Mouse (Mus musculus): Measurements from ENCODE around the gene Alyref2. TPM values are rescaled to one million over a fixed set of nuclear protein-coding genes. Genes with fewer than 3 reads are reported as not detected.

Alyref2 gene
- polyA plus RNA-seq, 2 experiments from 2014 or later = 10.5 to 11.7 TPM

DNA sequence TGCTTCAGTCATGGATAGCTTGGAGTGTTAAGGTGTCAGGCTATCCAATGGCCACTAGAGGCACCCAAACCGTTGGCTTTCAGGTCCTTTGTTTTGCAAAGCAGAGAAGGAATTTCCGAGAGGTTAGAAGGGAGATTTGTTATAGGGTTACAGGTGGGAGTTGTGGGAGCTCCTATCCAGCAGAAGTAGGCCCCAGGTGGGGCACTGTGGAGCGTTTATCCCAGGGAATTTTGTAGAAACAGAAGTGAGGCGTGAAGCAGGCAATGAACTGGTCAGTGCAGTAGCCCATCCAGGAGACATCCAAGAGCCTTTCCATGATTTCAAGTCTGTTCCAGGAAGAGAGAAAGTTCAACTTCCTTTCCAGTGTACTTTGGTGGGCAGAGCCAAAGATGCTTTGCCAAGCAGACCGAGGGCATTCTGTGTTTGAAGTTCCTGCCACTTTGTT is 1.6 kb upstream of the Alyref2 start:
- ATAC-seq = no peak

GRCm38 (mm10) chr1:171502388-171503249 is 659 bp upstream of the Alyref2 start:
- peak; percentile 63 for ATAC-seq

GRCm38 (mm10) chr1:171503592-171504291 is 464 bp downstream of the Alyref2 start:
- peak; percentile 59 for ATAC-seq

DNA sequence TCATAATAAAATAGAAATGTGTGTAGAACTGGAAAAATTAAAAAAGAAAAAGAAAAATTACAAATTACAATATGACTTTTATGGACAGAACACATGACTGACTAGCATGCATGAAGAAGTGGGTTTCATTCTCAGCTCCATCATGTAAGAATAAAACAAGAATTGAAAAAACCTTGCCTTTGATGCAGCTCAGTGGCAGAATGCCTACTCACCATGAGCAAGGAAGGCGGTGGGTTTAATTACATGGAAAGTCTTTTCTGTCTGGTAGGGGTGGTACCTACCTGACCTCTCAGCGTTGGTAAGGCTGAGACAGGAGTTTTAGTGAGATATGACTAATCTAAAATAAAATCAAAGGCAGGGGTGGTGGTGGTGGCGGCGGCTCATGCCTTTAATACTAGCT is 1.3 kb downstream of the Alyref2 start:
- no peak for ATAC-seq

GRCm38 (mm10) chr1:171513234-171513633 is 10.0 kb downstream of the Alyref2 start:
- no peak for ATAC-seq

- ATAC-seq = no peak
Measured at GRCm38 (mm10) chr1:171513760-171514159, 10.5 kb downstream of the Alyref2 start.

- ATAC-seq = no peak
Measured at GRCm38 (mm10) chr1:171515039-171515438, 11.8 kb downstream of the Alyref2 start.

GRCm38 (mm10) chr1:171515557-171515956 is 12.3 kb downstream of the Alyref2 start:
- no peak for ATAC-seq

DNA sequence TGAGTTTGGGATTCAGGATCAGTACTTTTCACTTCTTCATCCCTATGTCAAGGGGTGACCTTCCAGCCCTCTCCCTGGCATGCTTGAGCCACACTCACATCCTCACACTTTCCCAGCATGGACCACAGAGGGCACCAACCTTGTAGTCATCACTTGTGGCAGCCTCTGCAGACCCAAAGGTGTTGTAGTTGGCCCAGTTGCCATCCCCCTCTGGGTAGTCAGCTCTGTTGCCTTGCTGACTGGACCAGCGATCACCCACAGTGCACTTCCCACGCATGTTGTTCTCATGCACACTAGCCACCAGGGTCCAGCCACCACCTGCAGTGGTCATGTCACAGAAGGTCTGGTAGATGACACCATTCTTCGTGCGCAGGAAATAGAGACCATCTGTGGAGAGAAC is 28.1 kb downstream of the Alyref2 start:
- no peak for ATAC-seq

GRCm38 (mm10) chr1:171532830-171533229 is 29.6 kb downstream of the Alyref2 start:
- no peak for ATAC-seq

DNA sequence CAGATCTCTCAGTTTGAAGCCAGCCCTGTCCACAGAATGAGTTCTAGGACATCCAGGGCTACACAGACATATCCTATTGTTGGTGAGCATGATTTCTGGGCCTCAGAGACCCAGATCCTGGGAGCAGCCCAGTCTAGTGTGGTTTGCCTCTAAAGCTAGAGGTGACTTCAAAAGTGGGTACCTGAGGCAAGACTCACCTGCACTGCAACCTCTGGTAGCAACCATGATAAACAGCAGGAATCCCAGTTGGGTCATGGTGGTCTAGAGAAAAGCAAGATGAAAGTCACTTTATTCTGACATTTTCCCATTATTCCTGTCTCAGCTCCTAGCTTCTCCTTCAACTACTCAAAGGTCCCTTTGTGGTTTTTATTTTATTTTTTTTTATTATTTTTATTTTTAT is 31.3 kb downstream of the Alyref2 start:
- no peak for ATAC-seq

GRCm38 (mm10) chr1:171535194-171535593 is 31.9 kb downstream of the Alyref2 start, which contains the start of gene Itln1:
Gene Itln1 (minus strand): TSS chr1:171535294.
- ATAC-seq = no peak

GRCm38 (mm10) chr1:171540694-171541093 is 37.4 kb downstream of the Alyref2 start:
- ATAC-seq = no peak

DNA sequence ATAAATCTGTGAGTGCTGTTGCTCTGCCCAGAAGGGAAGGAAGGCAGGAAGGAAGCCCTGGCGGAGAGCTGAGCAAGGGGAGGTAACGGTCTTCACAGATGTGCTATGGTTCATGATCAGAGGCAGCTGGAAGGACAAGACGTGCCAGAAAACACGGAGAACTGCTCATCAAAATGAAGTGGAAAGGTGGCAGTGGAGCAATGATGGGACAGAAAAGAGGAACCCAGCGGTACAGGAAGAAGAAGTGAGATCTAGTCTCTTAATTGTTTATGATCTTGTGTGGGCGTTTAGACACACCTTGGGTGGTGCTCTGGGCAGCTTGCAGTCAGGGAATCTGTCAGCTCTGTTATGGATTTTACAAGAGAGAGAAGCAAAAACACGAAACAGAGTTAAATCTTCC is 48.0 kb downstream of the Alyref2 start:
- no peak for ATAC-seq

DNA sequence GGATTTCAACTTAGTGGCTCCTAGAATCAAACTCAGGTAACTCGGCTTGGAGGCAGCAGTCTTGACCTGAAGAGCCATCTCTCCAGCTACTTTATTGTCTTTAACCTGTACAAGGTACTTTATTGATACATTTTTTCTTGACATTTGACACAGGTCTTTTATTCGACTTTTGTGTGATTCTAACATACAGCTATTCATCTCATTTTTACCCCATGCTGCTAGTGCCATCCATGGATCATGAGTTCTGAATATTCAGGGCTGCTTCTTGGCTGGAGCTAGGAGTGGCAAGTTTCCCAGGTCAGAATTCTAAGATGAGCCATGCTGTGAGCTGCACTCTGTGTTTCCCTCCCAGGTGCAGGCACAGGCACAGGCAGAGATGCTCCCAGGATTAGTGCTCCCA is 49.0 kb downstream of the Alyref2 start:
- no peak for ATAC-seq

GRCm38 (mm10) chr1:171553359-171554341 is 50.4 kb downstream of the Alyref2 start:
- ATAC-seq = no peak

Other genes starting within 250 kb of the Alyref2 start
- 10 to 100 TPM; 56.0 to 93.6 TPM for gene B4galt3, start 233.2 kb upstream of the Alyref2 start, polyA plus RNA-seq (2017; shearing (Covaris generic))
- 100 to 1,000 TPM in 1 of 2 experiments, 10 to 100 TPM in 1; 70.8 to 108 TPM for gene Ppox, start 222.3 kb upstream of the Alyref2 start, polyA plus RNA-seq (2017; shearing (Covaris generic))
- 10 to 100 TPM; 22.6 to 27.9 TPM for gene Usp21, start 215.5 kb upstream of the Alyref2 start, polyA plus RNA-seq (2017; shearing (Covaris generic))
- 10 to 100 TPM; 74.0 to 84.4 TPM for gene Ufc1, start 208.5 kb upstream of the Alyref2 start, polyA plus RNA-seq (2017; shearing (Covaris generic))
- gene Dedd, start 174.3 kb upstream of the Alyref2 start, polyA plus RNA-seq (2017; shearing (Covaris generic)) = 10 to 100 TPM; 36.8 to 43.8 TPM
- gene Nit1, start 157.8 kb upstream of the Alyref2 start, polyA plus RNA-seq (2017; shearing (Covaris generic)) = 10 to 100 TPM; 31.7 to 40.3 TPM
- gene Pfdn2, start 157.8 kb upstream of the Alyref2 start, polyA plus RNA-seq (2017; shearing (Covaris generic)) = 10 to 100 TPM; 69.6 to 75.8 TPM
- gene Klhdc9, start 142.7 kb upstream of the Alyref2 start, polyA plus RNA-seq (2017; shearing (Covaris generic)) = under 1 TPM; 0.36 to 0.72 TPM
- gene Nectin4, start 133.4 kb upstream of the Alyref2 start, polyA plus RNA-seq (2017; shearing (Covaris generic)) = under 1 TPM in 1 of 2 experiments, not detected in 1; 0.12 TPM
- gene Arhgap30, start 114.5 kb upstream of the Alyref2 start, polyA plus RNA-seq (2017; shearing (Covaris generic)) = 10 to 100 TPM; 74.7 to 90.4 TPM
- gene Usf1, start 92.2 kb upstream of the Alyref2 start, polyA plus RNA-seq (2017; shearing (Covaris generic)) = 100 to 1,000 TPM in 1 of 2 experiments, 10 to 100 TPM in 1; 62.2 to 115 TPM
- gene Tstd1, start 84.6 kb upstream of the Alyref2 start, polyA plus RNA-seq (2017; shearing (Covaris generic)) = 10 to 100 TPM; 10.0 to 20.1 TPM
- gene F11r, start 65.9 kb upstream of the Alyref2 start, polyA plus RNA-seq (2017; shearing (Covaris generic)) = 1 to 10 TPM in 1 of 2 experiments, under 1 TPM in 1; 0.16 to 1.1 TPM
- gene Itln1, start 31.8 kb downstream of the Alyref2 start, polyA plus RNA-seq (2017; shearing (Covaris generic)) = not detected
- gene Cd244a, start 55.7 kb downstream of the Alyref2 start, polyA plus RNA-seq (2017; shearing (Covaris generic)) = 1 to 10 TPM in 1 of 2 experiments, under 1 TPM in 1; 0.55 to 1.3 TPM
- gene Ly9, start 103.9 kb downstream of the Alyref2 start, polyA plus RNA-seq (2017; shearing (Covaris generic)) = 100 to 1,000 TPM in 1 of 2 experiments, 10 to 100 TPM in 1; 52.9 to 159 TPM
- 10 to 100 TPM; 12.5 to 13.1 TPM for gene Slamf7, start 149.6 kb downstream of the Alyref2 start, polyA plus RNA-seq (2017; shearing (Covaris generic))
- 100 to 1,000 TPM; 451 to 548 TPM for gene Cd48, start 178.5 kb downstream of the Alyref2 start, polyA plus RNA-seq (2017; shearing (Covaris generic))